Mouse (Mus musculus) Muller cell, postnatal 12 days (primary cell): ENCODE data around the gene Atp2a1.

Experiments used
- DNase-seq: peaks from one replicate; pipeline ENCODE4 v3.0.0-alpha.2; 2015; ENCODE audit errors: inconsistent ontology term

Atp2a1 gene

GRCm38 (mm10) chr7:126472713-126473112 is 9.8 kb upstream of the Atp2a1 start:
- DNase-seq, result no peak

- DNase-seq, result no peak
These were observed 9.4 kb upstream of the Atp2a1 start for GRCm38 (mm10) chr7:126472306-126472705.

- no peak for DNase-seq
These were observed 8.9 kb upstream of the Atp2a1 start for GRCm38 (mm10) chr7:126471853-126472252.

GRCm38 (mm10) chr7:126471361-126471760 is 8.5 kb upstream of the Atp2a1 start:
- no peak for DNase-seq

- DNase-seq, result no peak
These were observed 7.2 kb upstream of the Atp2a1 start for GRCm38 (mm10) chr7:126470077-126470476.

- no peak for DNase-seq
These were observed 5.1 kb upstream of the Atp2a1 start for GRCm38 (mm10) chr7:126467834-126468627.

GRCm38 (mm10) chr7:126467271-126467670 is 4.4 kb upstream of the Atp2a1 start:
- no peak for DNase-seq

GRCm38 (mm10) chr7:126466707-126467106 is 3.8 kb upstream of the Atp2a1 start:
- DNase-seq, result no peak

GRCm38 (mm10) chr7:126466116-126466515 is 3.2 kb upstream of the Atp2a1 start:
- DNase-seq, result no peak

GRCm38 (mm10) chr7:126465246-126466030 is 2.5 kb upstream of the Atp2a1 start:
- DNase-seq, result no peak

- DNase-seq, result no peak
These were observed 1.9 kb upstream of the Atp2a1 start for GRCm38 (mm10) chr7:126464836-126465235.

- DNase-seq, result no peak
These were observed 1.2 kb upstream of the Atp2a1 start for GRCm38 (mm10) chr7:126464121-126464520.

- no peak for DNase-seq
These were observed 639 bp upstream of the Atp2a1 start for GRCm38 (mm10) chr7:126463547-126463946.

- no peak for DNase-seq
These were observed 1.3 kb downstream of the Atp2a1 start for GRCm38 (mm10) chr7:126461626-126462025.

- DNase-seq, result no peak
These were observed 2.1 kb downstream of the Atp2a1 start for GRCm38 (mm10) chr7:126460623-126461399.

GRCm38 (mm10) chr7:126458844-126459618 is 3.9 kb downstream of the Atp2a1 start:
- no peak for DNase-seq

- DNase-seq, result no peak
These were observed 4.7 kb downstream of the Atp2a1 start for GRCm38 (mm10) chr7:126458225-126458624.

GRCm38 (mm10) chr7:126456382-126457266 is 6.3 kb downstream of the Atp2a1 start:
- DNase-seq, result no peak

GRCm38 (mm10) chr7:126455242-126455641 is 7.7 kb downstream of the Atp2a1 start:
- DNase-seq, result no peak

- no peak for DNase-seq
These were observed 9.0 kb downstream of the Atp2a1 start for GRCm38 (mm10) chr7:126453861-126454260.
